17 mouse cellular contexts compared by ENCODE assay signal in the genomic region with DNA sequence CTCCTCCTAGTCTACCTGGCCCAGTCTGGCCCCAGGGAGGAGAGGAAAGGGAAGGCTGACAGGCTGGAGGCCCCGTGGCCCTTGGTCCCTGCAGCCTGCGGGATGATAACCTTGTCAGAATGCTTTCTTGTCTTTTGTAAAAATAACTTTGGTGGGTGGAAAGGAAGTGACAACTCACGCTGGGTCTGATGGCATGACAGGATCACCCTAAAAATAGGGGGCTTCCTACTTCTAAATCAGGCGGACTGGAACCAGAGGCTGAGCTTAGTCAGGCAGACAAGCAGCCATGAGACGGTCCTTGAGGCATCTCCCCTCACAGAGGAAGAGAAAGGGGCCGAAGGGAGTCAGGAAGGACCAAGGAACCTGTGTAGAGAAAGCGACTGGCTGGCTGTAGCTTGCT. TPM values are rescaled to one million over a fixed set of nuclear protein-coding genes. Genes with fewer than 3 reads are reported as not detected.
DNase-seq lines count a peak whose midpoint lies in the region; ATAC-seq and TF ChIP-seq lines count a peak whose summit lies in the region.
"Had no signal": no experiment of that assay in that cellular context is flagged by ENCODE, and none has a peak within 500 bp of the region (broad histone marks: within the 10 kb centered on the region; RNA-seq: fewer than 3 reads in every experiment).

No protein-coding gene starts in this region.

- ATAC-seq in hindbrain, postnatal 0 days, result no peak
- no peak for ATAC-seq in hindbrain, embryonic 13.5 days (ENCODE audit: low FRiP score)
- ATAC-seq in liver, embryonic 11.5 days (replicated peaks; ENCODE audit: low FRiP score), result no peak
- ATAC-seq: Patski had no signal

- 36% methylated on average over 7 of the region's 7 CpGs for WGBS in heart, adult 2 months
- 78% methylated on average over 7 of the region's 7 CpGs for WGBS in hindbrain, postnatal 0 days
- WGBS in hindbrain, embryonic 13.5 days, result 81% methylated on average over 7 of the region's 7 CpGs
- 48% methylated on average over 7 of the region's 7 CpGs for WGBS in liver, embryonic 11.5 days
- 15% methylated on average over 6 of the region's 7 CpGs for WGBS in macrophage (ENCODE audit: missing documents)

- H3K4me2 ChIP-seq in hindbrain, postnatal 0 days (ENCODE audit: low read depth, low read length), result no peak overlapping the region
- no peak overlapping the region for H3K4me2 ChIP-seq in hindbrain, embryonic 13.5 days
- H3K4me2 ChIP-seq in liver, embryonic 11.5 days, result peak overlapping the region; percentile 2; the same call in 1 of the 2 replicates
- H3K4me2 ChIP-seq: embryonic facial prominence, embryonic 12.5 days; limb, embryonic 15.5 days; lung, embryonic 15.5 days; neural tube, embryonic 13.5 days had no signal

- no peak for DNase-seq in heart, adult 2 months
- no peak for DNase-seq in heart, adult 8-10 months (ENCODE audit: low spot score)
- no peak for DNase-seq in hindbrain, postnatal 0 days (ENCODE audit: low spot score)
- DNase-seq in liver, embryonic 11.5 days (ENCODE audit: low spot score), result no peak
- DNase-seq in liver, result no peak
- no peak for DNase-seq in lung, postnatal 4 days
- DNase-seq: B cell, adult 2 months; cerebellum, adult 11 months; cerebellum, postnatal 25 days; right cerebral cortex, postnatal 4 days had no signal

- H3K9me3 ChIP-seq in hindbrain, postnatal 0 days (ENCODE audit: low read length), result no peaks in the 10 kb centered on the region
- H3K9me3 ChIP-seq in hindbrain, embryonic 13.5 days, result no peaks in the 10 kb centered on the region
- H3K9me3 ChIP-seq in liver, embryonic 11.5 days (ENCODE audit: control insufficient read depth, low read length), result no peaks in the 10 kb centered on the region
- H3K9me3 ChIP-seq: embryonic facial prominence, embryonic 12.5 days; limb, embryonic 15.5 days; lung, embryonic 15.5 days; neural tube, embryonic 13.5 days had no signal

- H3K79me2 ChIP-seq in heart, adult 2 months (replicated peaks; ENCODE audit: control insufficient read depth, insufficient read depth, low read length), result no peaks in the 10 kb centered on the region
- peaks cover 94% of the 10 kb centered on the region for H3K79me2 ChIP-seq in macrophage (ENCODE audit: inconsistent target)

- peaks cover 32% of the 10 kb centered on the region for H3K4me1 ChIP-seq in heart, adult 2 months (ENCODE audit: control insufficient read depth, insufficient read depth, low read length)
- peaks cover 21% of the 10 kb centered on the region for H3K4me1 ChIP-seq in hindbrain, postnatal 0 days (ENCODE audit: insufficient read depth, low read length)
- H3K4me1 ChIP-seq in hindbrain, embryonic 13.5 days (replicated peaks), result peaks cover 35% of the 10 kb centered on the region
- H3K4me1 ChIP-seq in liver, embryonic 11.5 days (replicated peaks; ENCODE audit: control insufficient read depth, insufficient read depth, low read length), result peaks cover 47% of the 10 kb centered on the region

- intact Hi-C loops in heart, adult 2 months (cut with DNase I), result no loop called here

- no peak for TF ChIP-seq CTCF in heart, adult 2 months (IDR thresholded peaks at IDR 0.05)
- TF ChIP-seq CTCF in hindbrain, postnatal 0 days (IDR thresholded peaks at IDR 0.05; ENCODE audit: low read depth), result no peak

- H3K36me3 ChIP-seq in heart, adult 2 months (ENCODE audit: control insufficient read depth, insufficient read depth, low read length), result no peaks in the 10 kb centered on the region
- H3K36me3 ChIP-seq in hindbrain, postnatal 0 days (ENCODE audit: insufficient read depth, low read length), result no peaks in the 10 kb centered on the region
- no peaks in the 10 kb centered on the region for H3K36me3 ChIP-seq in hindbrain, embryonic 13.5 days
- H3K36me3 ChIP-seq in liver, embryonic 11.5 days (ENCODE audit: control insufficient read depth, insufficient read depth, low read length), result no peaks in the 10 kb centered on the region
- no peaks in the 10 kb centered on the region for H3K36me3 ChIP-seq in macrophage (ENCODE audit: inconsistent target)
- H3K36me3 ChIP-seq: embryonic facial prominence, embryonic 12.5 days; lung, embryonic 15.5 days; neural tube, embryonic 13.5 days had no signal

- TF ChIP-seq EP300 in heart, adult 2 months (IDR thresholded peaks at IDR 0.05; ENCODE audit: insufficient read depth, low read depth, low read length), result no peak

- peak overlapping the region; percentile 1; the same call in 1 of the 2 replicates for H3K27ac ChIP-seq in heart, adult 2 months
- H3K27ac ChIP-seq in hindbrain, postnatal 0 days, result peak overlapping the region; percentile 7; the same call in 1 of the 2 replicates
- H3K27ac ChIP-seq in hindbrain, embryonic 13.5 days, result no peak overlapping the region
- H3K27ac ChIP-seq in liver, embryonic 11.5 days (ENCODE audit: low read depth, low read length), result no peak overlapping the region
- peak overlapping the region; percentile 88 for H3K27ac ChIP-seq in macrophage
- H3K27ac ChIP-seq: embryonic facial prominence, embryonic 12.5 days; neural tube, embryonic 13.5 days had no signal

- H3K27me3 ChIP-seq in heart, adult 2 months (ENCODE audit: control insufficient read depth, insufficient read depth, low read length), result no peaks in the 10 kb centered on the region
- no peaks in the 10 kb centered on the region for H3K27me3 ChIP-seq in hindbrain, postnatal 0 days (ENCODE audit: insufficient read depth, low read length)
- no peaks in the 10 kb centered on the region for H3K27me3 ChIP-seq in hindbrain, embryonic 13.5 days
- no peaks in the 10 kb centered on the region for H3K27me3 ChIP-seq in liver, embryonic 11.5 days (replicated peaks; ENCODE audit: control insufficient read depth, insufficient read depth, low read length)
- H3K27me3 ChIP-seq: embryonic facial prominence, embryonic 12.5 days; limb, embryonic 15.5 days; lung, embryonic 15.5 days; neural tube, embryonic 13.5 days; Patski had no signal

- no peak overlapping the region for H3K4me3 ChIP-seq in heart, adult 2 months
- H3K4me3 ChIP-seq in hindbrain, postnatal 0 days (ENCODE audit: low read length), result no peak overlapping the region
- no peak overlapping the region for H3K4me3 ChIP-seq in hindbrain, embryonic 13.5 days
- no peak overlapping the region for H3K4me3 ChIP-seq in liver, embryonic 11.5 days (ENCODE audit: low read depth, low read length)
- H3K4me3 ChIP-seq in macrophage (ENCODE audit: inconsistent target), result no peak overlapping the region
- H3K4me3 ChIP-seq: embryonic facial prominence, embryonic 12.5 days; limb, embryonic 15.5 days; lung, embryonic 15.5 days; neural tube, embryonic 13.5 days had no signal

- no peak for TF ChIP-seq POLR2A in heart, adult 2 months (IDR thresholded peaks at IDR 0.05; ENCODE audit: insufficient read depth, low read depth, low read length)

- H3K9ac ChIP-seq in heart, adult 2 months (ENCODE audit: low read depth, low read length), result no peak overlapping the region
- no peak overlapping the region for H3K9ac ChIP-seq in hindbrain, postnatal 0 days (replicated peaks; ENCODE audit: low read length)
- no peak overlapping the region for H3K9ac ChIP-seq in hindbrain, embryonic 13.5 days
- no peak overlapping the region for H3K9ac ChIP-seq in liver, embryonic 11.5 days (ENCODE audit: low read depth, low read length)
- H3K9ac ChIP-seq: embryonic facial prominence, embryonic 12.5 days; limb, embryonic 15.5 days; lung, embryonic 15.5 days; neural tube, embryonic 13.5 days had no signal

RNA-seq across cellular contexts. Expression of a gene that starts 23.3 kb away (rescaled TPM):
- total RNA-seq in heart, adult 2 months (2021), result 10 to 100 TPM; 51.6 to 67.2 TPM
- polyA plus RNA-seq in heart, adult 2 months (2012; rRNA removed), result 97.7 and 108 TPM in 2 replicates
- total RNA-seq in heart, adult 8-10 months (2022), result 10 to 100 TPM; 39.4 to 57.8 (median 46.4) TPM
- total RNA-seq in hindbrain, postnatal 0 days (2014; rRNA removed), result 62.5 and 80.5 TPM in 2 replicates
- polyA plus RNA-seq in hindbrain, postnatal 0 days (2015; fragmentation: Nextera tagmentation; extraction: Ambion mirVana), result 158 and 183 TPM in 2 replicates
- 57.8 and 63.4 TPM in 2 replicates for polyA plus RNA-seq in hindbrain, embryonic 13.5 days (2015; fragmentation: Nextera tagmentation; extraction: Ambion mirVana)
- polyA plus RNA-seq in liver, embryonic 11.5 days (2014; fragmentation: Nextera tagmentation; extraction: Ambion mirVana), result 111 and 113 TPM in 2 replicates
- total RNA-seq in macrophage (2018; cell fraction: chromatin; rRNA removed), result 10 to 100 TPM in 13 of 26 experiments, 1 to 10 TPM in 12, under 1 TPM in 1; 0.96 to 52.6 (median 9.9) TPM
- 100 to 1,000 TPM in 13 of 26 experiments, 10 to 100 TPM in 13; 11.8 to 220 (median 99.5) TPM for total RNA-seq in macrophage (2018; cell fraction: cytosol; rRNA removed)
- 100 to 1,000 TPM in 8 of 26 experiments, 10 to 100 TPM in 15, 1 to 10 TPM in 3; 8.1 to 185 (median 27.5) TPM for total RNA-seq in macrophage (2018; cell fraction: nucleus; rRNA removed)
- polyA plus RNA-seq in macrophage (2018), result 296 to 414 TPM (median 359 TPM) in 3 replicates

Comparison
In these comparisons a context has a peak if more than half of its experiments do, and no peak if none do; other contexts are left out.
1. H3K27ac ChIP-seq: peak in heart, adult 2 months (single experiment), hindbrain, postnatal 0 days (single experiment) and macrophage (single experiment); none in hindbrain, embryonic 13.5 days (single experiment) and liver, embryonic 11.5 days (single experiment).